ENCODE assay signal across 9 mouse cellular contexts in genomic region chr19:37795552-37796343, GRCm38 (mm10).
A peak's percentile ranks its signal among the peaks of the same experiment; 100 is the strongest.
DNase-seq lines count a peak whose midpoint lies in the region; ATAC-seq and TF ChIP-seq lines count a peak whose summit lies in the region.
"Had no signal": no experiment of that assay in that cellular context is flagged by ENCODE, and none has a peak within 500 bp of the region (broad histone marks: within the 10 kb centered on the region; RNA-seq: fewer than 3 reads in every experiment).

No protein-coding gene starts in this region.

- H3K4me2 ChIP-seq in kidney, embryonic 16.5 days (replicated peaks; ENCODE audit: low read depth, low read length): no peak overlapping the region

- H3K27ac ChIP-seq in kidney, embryonic 16.5 days (ENCODE audit: low read length): no peak overlapping the region
- no peak overlapping the region for H3K27ac ChIP-seq in ES-E14 (ENCODE audit: insufficient read depth, low read depth, low read length, poor library complexity, severe bottlenecking)
- H3K27ac ChIP-seq in hindbrain, embryonic 10.5 days: no peak overlapping the region

- H3K27me3 ChIP-seq in kidney, embryonic 16.5 days (ENCODE audit: insufficient read depth, low read length): no peaks in the 10 kb centered on the region
- H3K27me3 ChIP-seq in hindbrain, embryonic 10.5 days (ENCODE audit: insufficient read depth, poor library complexity, severe bottlenecking): peaks cover 25% of the 10 kb centered on the region

- 84% methylated on average over 18 of the region's 18 CpGs for WGBS in kidney, embryonic 16.5 days
- WGBS in hindbrain, embryonic 10.5 days: 92% methylated on average over 18 of the region's 18 CpGs

- peaks cover 5% of the 10 kb centered on the region for H3K4me1 ChIP-seq in kidney, embryonic 16.5 days (ENCODE audit: insufficient read depth, low read length)
- no peaks in the 10 kb centered on the region; a peak in 1 of 4 replicates for H3K4me1 ChIP-seq in ES-E14 (ENCODE audit: control insufficient read depth in 2 of 2, insufficient read depth in 2 of 2, low read length in 2 of 2, poor library complexity in 1 of 2)
- peaks cover 7% of the 10 kb centered on the region for H3K4me1 ChIP-seq in hindbrain, embryonic 10.5 days (replicated peaks)

- no peak overlapping the region for H3K4me3 ChIP-seq in kidney, embryonic 16.5 days (ENCODE audit: low read length)
- H3K4me3 ChIP-seq in ES-E14 (ENCODE audit: insufficient read depth in 1 of 2, low read depth in 1 of 2, low read length in 2 of 2, poor library complexity in 1 of 2, severe bottlenecking in 1 of 2): no peak overlapping the region
- H3K4me3 ChIP-seq in hindbrain, embryonic 10.5 days: no peak overlapping the region

- H3K36me3 ChIP-seq in kidney, embryonic 16.5 days (ENCODE audit: insufficient read depth, low read length): no peaks in the 10 kb centered on the region
- H3K36me3 ChIP-seq in ES-E14 (ENCODE audit: control insufficient read depth, insufficient read depth, low read length, poor library complexity, severe bottlenecking): no peaks in the 10 kb centered on the region
- no peaks in the 10 kb centered on the region for H3K36me3 ChIP-seq in hindbrain, embryonic 10.5 days

- no peak overlapping the region for H3K9ac ChIP-seq in kidney, embryonic 16.5 days (replicated peaks; ENCODE audit: low read length)
- no peak overlapping the region for H3K9ac ChIP-seq in ES-E14 (ENCODE audit: insufficient read depth, low read depth, low read length, poor library complexity, severe bottlenecking)

- in situ Hi-C loops in ES-E14 (cut with MboI; ENCODE audit: low sequenced_read_pairs in 2 of 2, unreplicated experiment in 2 of 2): no loop called here

- intact Hi-C loops in heart, postnatal 36 days (cut with DNase I): no loop called here

- no peaks in the 10 kb centered on the region for H3K9me3 ChIP-seq in kidney, embryonic 16.5 days (ENCODE audit: low read length)
- no peaks in the 10 kb centered on the region for H3K9me3 ChIP-seq in ES-E14 (ENCODE audit: control insufficient read depth, insufficient read depth, low read depth, low read length)
- no peaks in the 10 kb centered on the region for H3K9me3 ChIP-seq in hindbrain, embryonic 10.5 days

- ATAC-seq in kidney, embryonic 16.5 days (ENCODE audit: low FRiP score, low TSS enrichment): no peak
- ATAC-seq in common myeloid progenitor, adult 5-6 weeks (replicated peaks; ENCODE audit: low read depth, poor library complexity, severe bottlenecking): peak; percentile 62
- no peak for ATAC-seq in megakaryocyte, adult 5-6 weeks (ENCODE audit: poor library complexity, severe bottlenecking)
- ATAC-seq: lung, postnatal 0 days had no signal

- DNase-seq in kidney, adult 18-20 months: peak; percentile 63
- DNase-seq in ES-E14 (ENCODE audit: low read depth, low spot score): no peak
- DNase-seq in heart, postnatal 36 days: peak; percentile 32 to 49
- DNase-seq in hindbrain, embryonic 10.5 days (ENCODE audit: low spot score): no peak
- no peak for DNase-seq in thymus, postnatal 14 days

TF ChIP-seq in ES-E14, 5 proteins besides CTCF, POLR2A, EP300 and RAD21:
- TF ChIP-seq ZC3H11A (IDR thresholded peaks at IDR 0.05; ENCODE audit: borderline replicate concordance, low read depth, low read length) (no peak), CHD2 (IDR thresholded peaks at IDR 0.05; ENCODE audit: low read depth, low read length) (no peak), ZNF384 (IDR thresholded peaks at IDR 0.05; ENCODE audit: low read depth, low read length) (peak; percentile 79)

Comparison
In these comparisons a context has a peak if more than half of its experiments do, and no peak if none do; other contexts are left out.
1. DNase-seq: peak in kidney, adult 18-20 months (single experiment) and heart, postnatal 36 days (2 of 2); none in ES-E14 (single experiment), hindbrain, embryonic 10.5 days (single experiment) and thymus, postnatal 14 days (single experiment).